Mouse (Mus musculus) embryonic facial prominence, embryonic 14.5 days (tissue): Measurements from ENCODE around the gene Gm4952. TPM values are rescaled to one million over a fixed set of nuclear protein-coding genes. Genes with fewer than 3 reads are reported as not detected.
A peak's percentile ranks its signal among the peaks of the same experiment; 100 is the strongest.

Experiments used
- ATAC-seq: fragments of 200-750 bp; cut with Nextera tagmentation; 2 replicates; pipeline ENCODE4 v1.8.0; 2017; ENCODE audit warnings: low read depth, moderate number of reproducible peaks, moderate TSS enrichment
- DNase-seq: peaks from one replicate; pipeline ENCODE4 v3.0.0-alpha.2; 2015; ENCODE audit warnings: low spot score
- H3K27ac ChIP-seq: fragments of 300-500 bp; sonication (generic); replicated peaks from 2 replicates; pipeline ENCODE4 v1.5.1; 2014; ENCODE audit warnings: low read depth, mild to moderate bottlenecking, low read length, moderate library complexity
- H3K27me3 ChIP-seq: fragments of 300-500 bp; sonication (generic); replicated peaks from 2 replicates; pipeline ENCODE4 v1.6.1; 2014; ENCODE audit warnings: low read length; ENCODE audit not compliant: control insufficient read depth, insufficient read depth
- H3K36me3 ChIP-seq: fragments of 300-500 bp; sonication (generic); 2 replicates; pipeline ENCODE4 v1.6.1; 2014; ENCODE audit warnings: low read length, mixed read lengths; ENCODE audit not compliant: control insufficient read depth, insufficient read depth
- H3K4me1 ChIP-seq: fragments of 300-500 bp; sonication (generic); 2 replicates; pipeline ENCODE4 v1.6.1; 2014; ENCODE audit warnings: antibody characterized with exemption, low read length; ENCODE audit not compliant: control insufficient read depth, insufficient read depth
- H3K4me2 ChIP-seq: fragments of 300-500 bp; sonication (generic); 2 replicates; pipeline ENCODE4 v1.6.1; 2014; ENCODE audit warnings: low read depth, mild to moderate bottlenecking, low read length, moderate library complexity, mixed read lengths
- H3K4me3 ChIP-seq: fragments of 300-500 bp; sonication (generic); 2 replicates; pipeline ENCODE4 v1.5.1; 2014; ENCODE audit warnings: low read depth, mild to moderate bottlenecking, low read length
- H3K9ac ChIP-seq: fragments of 300-500 bp; sonication (generic); 2 replicates; pipeline ENCODE4 v1.6.1; 2014; ENCODE audit warnings: low read depth, mild to moderate bottlenecking, low read length, moderate library complexity, mixed read lengths
- H3K9me3 ChIP-seq: fragments of 300-500 bp; sonication (generic); 2 replicates; pipeline ENCODE4 v1.6.1; 2016; ENCODE audit warnings: low read length; ENCODE audit not compliant: control insufficient read depth
- WGBS: fragments of 180-500 bp; shearing (Covaris S2); extraction: QIAGEN DNeasy Blood & Tissue Kit; methylation state at CpG from one replicate; pipeline ENCODE4 v1.1.7; 2014; 5-methylcytosine and 5-hydroxymethylcytosine counted together
- polyA plus RNA-seq: library from polyadenylated mRNA; unstranded; fragments of >200 nt; fragmentation: Nextera tagmentation; extraction: Ambion mirVana; gene quantifications from 2 replicates; pipeline ENCODE4 v1.2.1, GENCODE M21; 2014

Gm4952 gene
- polyA plus RNA-seq, result 0.07 and 0.18 TPM in 2 replicates

DNA sequence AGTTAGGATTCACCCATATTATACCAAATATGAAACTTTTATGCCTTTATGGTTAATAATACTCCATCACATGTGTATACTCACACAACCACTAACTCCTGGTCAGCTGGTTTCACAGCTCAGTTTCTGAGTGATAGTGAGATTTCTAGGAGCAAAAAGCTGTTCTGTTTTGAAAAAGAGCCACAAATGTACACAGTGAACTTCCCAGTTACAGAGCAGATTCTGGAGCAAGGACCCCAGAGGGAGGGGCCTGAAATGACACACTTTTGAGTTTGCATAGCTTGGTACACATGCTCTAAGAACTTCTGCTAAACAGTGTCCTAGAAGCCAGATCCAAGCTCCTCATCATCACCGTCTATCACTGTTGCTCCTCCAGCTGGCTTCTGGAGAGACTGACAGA lies at the start of gene Gm4952:
Gene Gm4952 (plus strand): TSS at position 301 of the 400 bp plus-strand sequence.
- Histone ChIP-seq H3K9ac (no peak within 1 kb of the TSS), H3K36me3 (no peaks in the 10 kb centered on the region), H3K4me1 (peaks cover 5% of the 10 kb centered on the region; the same call in 1 of the 2 replicates), H3K4me2 (no peak within 1 kb of the TSS), H3K27me3 (0 out of 2 replicates have a peak, but pooled peaks cover 2% of the 10 kb centered on the region), H3K27ac (no peak within 1 kb of the TSS), H3K4me3 (no peak within 1 kb of the TSS), H3K9me3 (no peaks in the 10 kb centered on the region)
- ATAC-seq (no peak), DNase-seq (no peak)
- 67% methylated on average over 1 of the region's 1 CpGs for WGBS

DNA sequence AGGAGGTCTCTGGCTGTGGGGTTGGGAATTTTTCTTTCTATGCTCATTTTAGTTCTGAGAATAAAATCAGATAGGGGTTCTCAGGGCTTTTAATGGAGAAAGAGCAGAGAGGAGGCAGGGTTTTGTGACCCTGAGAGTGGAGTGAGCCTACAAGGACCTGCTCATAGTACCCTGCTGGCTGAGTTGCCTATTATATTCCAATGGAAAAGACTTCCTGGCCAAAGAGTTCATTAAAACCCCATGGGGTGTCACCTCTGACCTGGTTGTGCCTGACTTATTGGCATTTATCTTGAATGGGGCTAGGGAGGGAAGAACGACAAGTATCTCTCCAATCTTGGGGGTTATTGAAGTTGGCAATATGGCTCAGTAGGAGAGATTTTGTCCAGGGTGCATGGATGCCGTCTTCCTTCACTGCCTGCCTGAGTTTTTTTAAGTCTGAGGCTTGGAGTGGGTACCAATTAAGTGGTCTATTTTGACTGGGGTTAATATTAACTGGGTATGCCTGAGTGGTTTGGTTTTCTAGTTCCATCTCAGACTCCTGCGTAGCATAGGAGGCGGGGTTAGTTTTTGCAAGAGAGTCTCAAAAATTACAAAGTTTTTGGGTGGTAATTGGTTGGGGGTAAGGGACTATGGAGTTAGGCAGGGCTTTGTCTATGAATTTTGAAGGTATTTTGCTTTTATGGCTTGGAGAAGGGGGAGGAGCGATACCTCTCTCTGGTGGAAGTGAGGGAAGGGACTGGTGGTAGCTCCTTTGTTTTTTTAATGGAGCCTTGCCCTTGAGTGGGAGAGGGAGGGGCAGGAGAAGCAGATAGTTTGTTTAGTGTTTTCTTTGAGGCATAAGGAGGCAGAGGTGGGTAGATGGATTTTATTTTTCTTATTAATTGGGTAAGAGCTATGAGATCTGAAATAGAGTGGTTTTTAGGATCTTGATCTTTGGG lies 49.5 kb upstream of the Gm4952 start:
- H3K4me3 ChIP-seq, result no peak overlapping the region
- WGBS, result 76% methylated on average over 5 of the region's 5 CpGs
- no peaks in the 10 kb centered on the region for H3K9me3 ChIP-seq
- DNase-seq, result no peak
- no peak overlapping the region for H3K9ac ChIP-seq
- H3K27me3 ChIP-seq, result no peaks in the 10 kb centered on the region
- no peak for ATAC-seq
- H3K36me3 ChIP-seq, result no peaks in the 10 kb centered on the region
- H3K27ac ChIP-seq, result no peak overlapping the region
- no peaks in the 10 kb centered on the region for H3K4me1 ChIP-seq
- no peak overlapping the region for H3K4me2 ChIP-seq

DNA sequence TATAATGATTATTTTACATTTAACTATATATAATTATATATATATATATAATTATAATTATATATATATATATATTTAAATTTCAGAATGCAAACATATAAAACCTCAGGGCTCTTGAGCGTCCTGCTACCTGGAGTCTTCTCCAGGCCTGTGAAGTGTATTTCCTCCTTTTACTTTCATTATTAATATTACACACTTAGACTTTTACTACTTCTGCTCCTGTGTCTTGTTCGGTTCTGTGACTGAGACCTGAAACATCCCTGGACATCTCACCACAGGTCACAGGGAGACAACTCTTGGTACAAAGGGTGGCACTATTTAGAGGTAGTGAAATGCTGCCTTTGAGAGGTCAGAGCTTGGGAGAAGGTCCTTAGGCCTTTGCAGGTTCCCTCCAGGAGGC lies 43.5 kb upstream of the Gm4952 start:
- Histone ChIP-seq H3K27ac (no peak overlapping the region), H3K4me1 (no peaks in the 10 kb centered on the region), H3K27me3 (no peaks in the 10 kb centered on the region), H3K4me3 (no peak overlapping the region), H3K9me3 (no peaks in the 10 kb centered on the region), H3K4me2 (no peak overlapping the region), H3K36me3 (no peaks in the 10 kb centered on the region), H3K9ac (no peak overlapping the region)
- ATAC-seq, result no peak
- no peak for DNase-seq
- whole genome bisulfite sequencing, result 85% methylated on average over 2 of the region's 2 CpGs

DNA sequence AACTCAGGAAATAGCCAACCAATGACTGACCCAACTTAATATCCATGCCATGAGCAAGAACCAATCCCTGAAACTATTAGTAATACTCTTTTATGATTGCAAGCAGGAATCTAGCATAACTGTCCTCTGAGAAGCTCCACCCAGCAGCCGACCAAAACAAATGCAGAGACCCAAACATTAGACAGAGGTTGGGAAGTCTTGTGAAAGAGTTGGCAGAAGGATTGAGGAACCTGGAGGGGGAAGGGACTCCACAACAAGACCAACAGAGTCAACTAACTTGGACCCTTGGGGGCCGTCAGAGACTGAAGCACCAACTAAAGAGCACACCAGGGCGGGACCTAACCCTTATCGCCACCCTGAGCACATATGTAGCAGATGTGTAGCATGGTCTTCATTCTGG lies 41.6 kb upstream of the Gm4952 start:
- H3K4me3 ChIP-seq, result no peak overlapping the region
- H3K27me3 ChIP-seq, result no peaks in the 10 kb centered on the region
- H3K4me2 ChIP-seq, result no peak overlapping the region
- WGBS, result 82% methylated on average over 4 of the region's 4 CpGs
- H3K9ac ChIP-seq, result no peak overlapping the region
- H3K9me3 ChIP-seq, result no peaks in the 10 kb centered on the region
- DNase-seq (no peak), ATAC-seq (no peak)
- H3K4me1 ChIP-seq, result no peaks in the 10 kb centered on the region
- H3K36me3 ChIP-seq, result no peaks in the 10 kb centered on the region
- no peak overlapping the region for H3K27ac ChIP-seq

DNA sequence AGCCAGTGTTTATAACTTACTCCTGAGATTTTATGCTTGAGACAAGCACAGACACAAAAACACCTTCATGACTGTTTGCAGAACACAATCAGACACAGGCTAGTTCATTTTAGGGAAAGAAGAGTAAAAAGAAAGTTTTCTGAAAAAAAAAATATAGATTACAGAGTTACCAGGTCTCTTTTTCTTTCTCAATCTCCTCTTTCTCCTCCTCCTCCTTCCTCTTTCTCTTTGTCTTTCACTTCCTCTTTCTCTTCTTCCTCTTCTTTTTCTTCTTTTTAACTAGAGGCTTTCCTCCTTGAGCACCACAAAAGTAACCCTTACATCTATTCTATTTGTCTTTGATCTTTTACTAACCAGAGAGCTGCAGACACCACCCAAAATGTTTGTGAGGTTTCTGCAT lies 35.6 kb upstream of the Gm4952 start:
- H3K4me2 ChIP-seq, result no peak overlapping the region
- no peak overlapping the region for H3K27ac ChIP-seq
- H3K4me1 ChIP-seq, result no peaks in the 10 kb centered on the region
- no peaks in the 10 kb centered on the region for H3K36me3 ChIP-seq
- ATAC-seq, result no peak
- H3K9ac ChIP-seq, result no peak overlapping the region
- H3K4me3 ChIP-seq, result no peak overlapping the region
- no peak for DNase-seq
- no peaks in the 10 kb centered on the region for H3K9me3 ChIP-seq
- H3K27me3 ChIP-seq, result no peaks in the 10 kb centered on the region

DNA sequence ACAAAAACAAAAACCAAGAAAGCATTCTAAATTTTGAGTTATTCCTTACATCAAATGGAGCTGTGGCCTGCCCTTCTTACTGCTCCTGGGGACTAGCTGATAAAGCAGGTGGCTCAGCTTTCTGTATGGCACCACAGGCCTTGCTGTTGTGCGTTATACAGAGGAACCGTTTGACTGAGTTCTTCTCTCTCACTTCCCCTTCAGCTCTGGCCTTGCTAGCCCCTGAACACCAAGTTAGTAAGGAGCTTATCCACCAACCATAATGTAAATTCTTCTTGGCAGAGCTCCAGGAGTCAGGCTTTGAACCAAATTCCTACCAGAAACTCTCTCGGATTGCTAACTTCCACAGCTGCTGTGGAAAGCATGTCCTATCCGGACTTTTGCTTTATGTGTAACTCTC lies 32.8 kb upstream of the Gm4952 start:
- no peaks in the 10 kb centered on the region for H3K9me3 ChIP-seq
- no peaks in the 10 kb centered on the region for H3K36me3 ChIP-seq
- H3K27me3 ChIP-seq, result no peaks in the 10 kb centered on the region
- DNase-seq, result peak; percentile 75
- H3K4me2 ChIP-seq, result no peak overlapping the region
- no peaks in the 10 kb centered on the region for H3K4me1 ChIP-seq
- no peak overlapping the region for H3K9ac ChIP-seq
- no peak overlapping the region for H3K4me3 ChIP-seq
- 28% methylated on average over 4 of the region's 4 CpGs for WGBS
- no peak for ATAC-seq
- no peak overlapping the region; the same call in 1 of the 2 replicates for H3K27ac ChIP-seq

DNA sequence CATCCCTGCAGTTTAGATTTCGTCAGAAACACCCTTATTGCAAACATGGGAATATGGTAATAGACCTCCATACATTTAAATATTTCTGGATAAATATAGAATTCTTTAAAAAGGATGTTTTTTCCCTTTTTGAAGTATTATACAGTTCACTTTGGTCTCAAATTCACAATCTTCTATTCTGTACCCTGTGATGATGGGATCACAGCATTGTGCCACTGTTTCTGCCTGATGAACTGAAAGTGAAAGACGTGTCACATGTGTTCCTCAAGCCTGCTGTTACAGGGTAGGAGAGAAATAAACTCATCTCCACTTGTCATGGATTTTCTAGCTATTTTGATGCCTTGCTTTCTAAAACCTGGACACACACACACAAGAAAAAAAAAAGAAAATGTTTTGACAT lies 28.9 kb upstream of the Gm4952 start:
- no peaks in the 10 kb centered on the region for H3K9me3 ChIP-seq
- WGBS, result 65% methylated on average over 2 of the region's 2 CpGs
- peaks cover 5% of the 10 kb centered on the region for H3K4me1 ChIP-seq
- ATAC-seq (no peak), DNase-seq (no peak)
- no peak overlapping the region for H3K9ac ChIP-seq
- no peaks in the 10 kb centered on the region for H3K27me3 ChIP-seq
- H3K4me3 ChIP-seq, result no peak overlapping the region
- no peak overlapping the region for H3K4me2 ChIP-seq
- H3K36me3 ChIP-seq, result no peaks in the 10 kb centered on the region
- H3K27ac ChIP-seq, result no peak overlapping the region

DNA sequence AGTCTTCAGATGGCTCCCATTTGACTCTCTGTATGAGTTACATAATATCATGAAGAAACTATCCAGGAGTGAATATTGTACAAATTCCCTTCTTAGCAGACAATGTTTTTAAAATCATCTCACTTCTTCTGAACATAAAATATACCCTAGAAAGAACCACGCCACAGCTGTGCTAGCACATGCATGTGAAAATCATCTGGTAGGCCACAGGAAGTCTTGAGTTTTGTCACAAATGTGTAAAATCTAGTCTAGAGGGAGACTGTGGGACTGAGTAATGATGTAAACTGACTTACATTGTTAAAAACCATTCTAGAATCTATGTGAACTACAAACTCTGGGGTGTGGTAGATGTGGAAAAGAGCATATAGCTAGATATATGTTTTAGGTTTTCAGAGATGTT lies 28.1 kb upstream of the Gm4952 start:
- no peak for DNase-seq
- H3K9ac ChIP-seq, result no peak overlapping the region
- WGBS, result 74% methylated on average over 1 of the region's 1 CpGs
- no peak for ATAC-seq
- H3K27ac ChIP-seq, result no peak overlapping the region
- H3K4me2 ChIP-seq, result no peak overlapping the region
- no peaks in the 10 kb centered on the region for H3K27me3 ChIP-seq
- no peaks in the 10 kb centered on the region for H3K9me3 ChIP-seq
- no peak overlapping the region for H3K4me3 ChIP-seq
- H3K36me3 ChIP-seq, result no peaks in the 10 kb centered on the region
- H3K4me1 ChIP-seq, result peaks cover 5% of the 10 kb centered on the region
